7 mouse cellular contexts compared by ENCODE assay signal in genomic region chr11:50850989-50851601, GRCm38 (mm10). TPM values are rescaled to one million over a fixed set of nuclear protein-coding genes. Genes with fewer than 3 reads are reported as not detected.
DNase-seq lines count a peak whose midpoint lies in the region; ATAC-seq and TF ChIP-seq lines count a peak whose summit lies in the region.

No protein-coding gene starts in this region.

- H3K36me3 ChIP-seq in liver, embryonic 11.5 days (ENCODE audit: control insufficient read depth, insufficient read depth, low read length): no peaks in the 10 kb centered on the region

- no peaks in the 10 kb centered on the region for H3K9me3 ChIP-seq in liver, embryonic 11.5 days (ENCODE audit: control insufficient read depth, low read length)

- 1% methylated on average over 71 of the region's 72 CpGs for WGBS in liver, embryonic 11.5 days

- ATAC-seq in liver, embryonic 11.5 days (replicated peaks; ENCODE audit: low FRiP score): no peak
- ATAC-seq in cerebellum, adult (ENCODE audit: insufficient number of reproducible peaks, low FRiP score, low TSS enrichment): no peak

- no peak overlapping the region for H3K27ac ChIP-seq in cortical plate, adult 2 months (ENCODE audit: insufficient read depth, low read length)
- no peak overlapping the region for H3K27ac ChIP-seq in liver, embryonic 11.5 days (ENCODE audit: low read depth, low read length)

- peak overlapping the region; percentile 72 for H3K4me2 ChIP-seq in liver, embryonic 11.5 days

- TF ChIP-seq POLR2A in cortical plate, adult 2 months (IDR thresholded peaks at IDR 0.05; ENCODE audit: extremely low read depth, insufficient read depth, low read length): no peak

- intact Hi-C loops in heart, postnatal 14 days (cut with DNase I): no loop called here

- peak; percentile 8 for DNase-seq in right cerebral cortex, adult 18-20 months
- no peak for DNase-seq in right cerebral cortex, postnatal 36 days (ENCODE audit: low spot score in 2 of 2)
- peak; percentile 5 to 6 for DNase-seq in heart, postnatal 14 days
- DNase-seq in liver, embryonic 11.5 days (ENCODE audit: low spot score): no peak
- peak; percentile 9 for DNase-seq in right cerebral cortex, postnatal 4 days

- no peak for TF ChIP-seq CTCF in cortical plate, adult 2 months (IDR thresholded peaks at IDR 0.05; ENCODE audit: extremely low read depth, insufficient read depth, low read length)

- H3K4me1 ChIP-seq in cortical plate, adult 2 months (ENCODE audit: control insufficient read depth, insufficient read depth, low read length): no peaks in the 10 kb centered on the region
- H3K4me1 ChIP-seq in liver, embryonic 11.5 days (replicated peaks; ENCODE audit: control insufficient read depth, insufficient read depth, low read length): no peaks in the 10 kb centered on the region; the same call in 1 of the 2 replicates

- peaks cover 56% of the 10 kb centered on the region for H3K27me3 ChIP-seq in liver, embryonic 11.5 days (replicated peaks; ENCODE audit: control insufficient read depth, insufficient read depth, low read length)

- H3K9ac ChIP-seq in liver, embryonic 11.5 days (ENCODE audit: low read depth, low read length): no peak overlapping the region

- peak overlapping the region; percentile 29 for H3K4me3 ChIP-seq in cortical plate, adult 2 months (ENCODE audit: insufficient read depth, low read length)
- H3K4me3 ChIP-seq in liver, embryonic 11.5 days (ENCODE audit: low read depth, low read length): peak overlapping the region; percentile 42

RNA-seq across cellular contexts. Expression of gene Grm6, which starts 0.6 kb away (rescaled TPM):
- not detected in 2 replicates for polyA plus RNA-seq in cortical plate, adult 2 months (2012; rRNA removed)
- total RNA-seq in heart, postnatal 14 days (2021): not detected
- polyA plus RNA-seq in liver, embryonic 11.5 days (2014; fragmentation: Nextera tagmentation; extraction: Ambion mirVana): 0.12 TPM in 1 of 2 replicates, not detected in the other

RNA-seq across cellular contexts. Expression of gene Zfp879, which starts 9.7 kb away (rescaled TPM):
- 1.6 TPM in 2 replicates for polyA plus RNA-seq in cortical plate, adult 2 months (2012; rRNA removed)
- total RNA-seq in heart, postnatal 14 days (2021): 1 to 10 TPM in 1 of 2 experiments, under 1 TPM in 1; 0.76 to 1.1 TPM
- 0.09 and 0.36 TPM in 2 replicates for polyA plus RNA-seq in liver, embryonic 11.5 days (2014; fragmentation: Nextera tagmentation; extraction: Ambion mirVana)

RNA-seq across cellular contexts. Expression of gene Zfp354c, which starts 23.6 kb away (rescaled TPM):
- polyA plus RNA-seq in cortical plate, adult 2 months (2012; rRNA removed): 16.4 and 18.8 TPM in 2 replicates
- 1 to 10 TPM; 5.0 to 5.3 TPM for total RNA-seq in heart, postnatal 14 days (2021)
- 9.8 and 11.2 TPM in 2 replicates for polyA plus RNA-seq in liver, embryonic 11.5 days (2014; fragmentation: Nextera tagmentation; extraction: Ambion mirVana)

RNA-seq across cellular contexts. Expression of gene Zfp454, which starts 36.4 kb away (rescaled TPM):
- polyA plus RNA-seq in cortical plate, adult 2 months (2012; rRNA removed): 5.1 and 5.6 TPM in 2 replicates
- 1 to 10 TPM in 1 of 2 experiments, under 1 TPM in 1; 0.78 to 1.3 TPM for total RNA-seq in heart, postnatal 14 days (2021)
- 2.8 and 4.0 TPM in 2 replicates for polyA plus RNA-seq in liver, embryonic 11.5 days (2014; fragmentation: Nextera tagmentation; extraction: Ambion mirVana)

Comparison
In these comparisons a context has a peak if more than half of its experiments do, and no peak if none do; other contexts are left out.
1. DNase-seq: peak in right cerebral cortex, adult 18-20 months (single experiment), heart, postnatal 14 days (2 of 2) and right cerebral cortex, postnatal 4 days (single experiment); none in right cerebral cortex, postnatal 36 days (0 of 2) and liver, embryonic 11.5 days (single experiment).